Comparison of ENCODE assay signal across 7 mouse cellular contexts in genomic region chr17:6970334-6970733, GRCm38 (mm10). TPM values are rescaled to one million over a fixed set of nuclear protein-coding genes. Genes with fewer than 3 reads are reported as not detected.
DNase-seq lines count a peak whose midpoint lies in the region; ATAC-seq and TF ChIP-seq lines count a peak whose summit lies in the region.
"Not testable (repeated sequence)": the region's sequence is repeated elsewhere in the genome, so short reads cannot be mapped to it uniquely, and the experiment has no call there.

Gene Rnaset2b (plus strand): TSS chr17:6970634.

- H3K9me3 ChIP-seq in forebrain, embryonic 16.5 days (ENCODE audit: control insufficient read depth, low read length); heart, embryonic 14.5 days (ENCODE audit: control insufficient read depth, low read length); intestine, embryonic 15.5 days; lung, embryonic 15.5 days; neural tube, embryonic 13.5 days: not testable (repeated sequence)

- H3K4me1 ChIP-seq in forebrain, embryonic 16.5 days (replicated peaks; ENCODE audit: control insufficient read depth, insufficient read depth, low read length); heart, embryonic 14.5 days (ENCODE audit: control insufficient read depth in 2 of 2, insufficient read depth in 2 of 2, low read length in 2 of 2); intestine, embryonic 15.5 days (replicated peaks); lung, embryonic 15.5 days; neural tube, embryonic 13.5 days (replicated peaks): not testable (repeated sequence)

- H3K4me3 ChIP-seq in forebrain, embryonic 16.5 days (replicated peaks; ENCODE audit: low read length); heart, embryonic 14.5 days (ENCODE audit: control insufficient read depth in 1 of 2, insufficient read depth in 1 of 2, low read depth in 1 of 2, low read length in 2 of 2); intestine, embryonic 15.5 days (replicated peaks); lung, embryonic 15.5 days; neural tube, embryonic 13.5 days: not testable (repeated sequence)

- intact Hi-C loops in left cerebral cortex, postnatal 14 days (cut with DNase I), result not testable (repeated sequence)

- not testable (repeated sequence) for TF ChIP-seq CTCF in brain, embryonic 14.5 days (IDR thresholded peaks at IDR 0.05; ENCODE audit: borderline replicate concordance, extremely low read depth, insufficient read depth, insufficient read length)

- not testable (repeated sequence) for ATAC-seq in forebrain, embryonic 16.5 days; heart, embryonic 14.5 days (ENCODE audit: insufficient number of reproducible peaks, insufficient read depth, low FRiP score, low read depth); intestine, embryonic 15.5 days; lung, embryonic 15.5 days (ENCODE audit: borderline replicate concordance, extremely low read depth, low FRiP score, low TSS enrichment); neural tube, embryonic 13.5 days (ENCODE audit: low read depth)

- not testable (repeated sequence) for H3K27me3 ChIP-seq in forebrain, embryonic 16.5 days (replicated peaks; ENCODE audit: control insufficient read depth, insufficient read depth, low read length); heart, embryonic 14.5 days (ENCODE audit: control insufficient read depth, insufficient read depth, low read length); intestine, embryonic 15.5 days (replicated peaks); lung, embryonic 15.5 days; neural tube, embryonic 13.5 days

- WGBS in forebrain, embryonic 16.5 days, result no CpG with 5 or more reads among the region's 8 CpGs
- WGBS in heart, embryonic 14.5 days, result no CpG with 5 or more reads among the region's 8 CpGs
- WGBS in intestine, embryonic 15.5 days, result 86% methylated on average over 1 of the region's 8 CpGs
- WGBS in lung, embryonic 15.5 days, result 100% methylated on average over 1 of the region's 8 CpGs
- 78% methylated on average over 1 of the region's 8 CpGs for WGBS in neural tube, embryonic 13.5 days

- H3K4me2 ChIP-seq in forebrain, embryonic 16.5 days (ENCODE audit: low read length); heart, embryonic 14.5 days (ENCODE audit: low read length); intestine, embryonic 15.5 days (replicated peaks); lung, embryonic 15.5 days; neural tube, embryonic 13.5 days: not testable (repeated sequence)

- not testable (repeated sequence) for DNase-seq in brain, embryonic 14.5 days (ENCODE audit: low read depth); left cerebral cortex, postnatal 14 days (ENCODE audit: low spot score in 2 of 2)

- not testable (repeated sequence) for TF ChIP-seq POLR2A in brain, embryonic 14.5 days (IDR thresholded peaks at IDR 0.05; ENCODE audit: borderline replicate concordance, extremely low read depth, insufficient read depth, insufficient read length, poor library complexity, severe bottlenecking)

- not testable (repeated sequence) for H3K9ac ChIP-seq in forebrain, embryonic 16.5 days (replicated peaks; ENCODE audit: low read depth, low read length); heart, embryonic 14.5 days (ENCODE audit: low read length); intestine, embryonic 15.5 days; lung, embryonic 15.5 days; neural tube, embryonic 13.5 days

- not testable (repeated sequence) for H3K27ac ChIP-seq in forebrain, embryonic 16.5 days (ENCODE audit: low read length); heart, embryonic 14.5 days (replicated peaks in 1 of 2; ENCODE audit: control insufficient read depth in 1 of 2, insufficient read depth in 1 of 2, low read depth in 2 of 2, low read length in 2 of 2); intestine, embryonic 15.5 days; lung, embryonic 15.5 days; neural tube, embryonic 13.5 days (replicated peaks)

- H3K36me3 ChIP-seq in forebrain, embryonic 16.5 days (ENCODE audit: control insufficient read depth, insufficient read depth); heart, embryonic 14.5 days (ENCODE audit: control insufficient read depth, insufficient read depth, low read length); intestine, embryonic 15.5 days; lung, embryonic 15.5 days; neural tube, embryonic 13.5 days: not testable (repeated sequence)

RNA-seq across cellular contexts. Expression of gene Rnaset2b, which starts in this region (rescaled TPM):
- polyA plus RNA-seq in brain, embryonic 14.5 days (2012; rRNA removed), result 57.3 and 59.0 TPM in 2 replicates
- 83.1 and 87.9 TPM in 2 replicates for polyA plus RNA-seq in forebrain, embryonic 16.5 days (2015; fragmentation: Nextera tagmentation; extraction: Ambion mirVana)
- 275 and 304 TPM in 2 replicates for polyA plus RNA-seq in heart, embryonic 14.5 days (2014; fragmentation: Nextera tagmentation; extraction: Ambion mirVana)
- 245 and 268 TPM in 2 replicates for polyA plus RNA-seq in intestine, embryonic 15.5 days (2015; fragmentation: Nextera tagmentation; extraction: Ambion mirVana)
- 10 to 100 TPM; 44.6 to 45.7 TPM for total RNA-seq in left cerebral cortex, postnatal 14 days (2021)
- 272 and 279 TPM in 2 replicates for polyA plus RNA-seq in lung, embryonic 15.5 days (2015; fragmentation: Nextera tagmentation; extraction: Ambion mirVana)
- 95.7 and 102 TPM in 2 replicates for polyA plus RNA-seq in neural tube, embryonic 13.5 days (2015; fragmentation: Nextera tagmentation; extraction: Ambion mirVana)
